Mouse (Mus musculus): ENCODE data around the gene Mlxipl.

DNA sequence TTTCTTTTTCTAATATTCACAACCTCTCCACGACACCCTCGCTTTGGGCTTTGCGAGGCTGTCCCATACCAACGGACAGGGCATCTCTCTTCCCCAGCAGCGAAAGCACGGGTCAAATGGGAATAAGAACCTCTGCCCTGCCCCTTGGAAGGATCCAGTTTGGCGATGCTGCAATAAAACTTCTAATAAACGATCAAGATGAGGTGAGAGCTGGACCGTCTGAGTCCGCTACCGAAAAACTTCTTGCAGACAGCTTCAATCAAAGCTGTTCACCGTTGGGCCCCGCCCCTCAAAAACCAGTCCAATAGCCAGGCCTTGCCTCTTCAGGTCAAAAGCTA is 59.0 kb downstream of the Mlxipl start:
- TF ChIP-seq GATA1 (IDR thresholded peaks at IDR 0.05; ENCODE audit: borderline replicate concordance, low read length), result no peak
- no peak for TF ChIP-seq FLI1 (IDR thresholded peaks at IDR 0.05; ENCODE audit: low read length)

Measured in megakaryocyte, embryonic 14.5 days (primary cell).